Mouse (Mus musculus) brain, adult 2 months (tissue): ENCODE data around the gene Trim59.
A peak's percentile ranks its signal among the peaks of the same experiment; 100 is the strongest.

Experiments used
- DNase-seq: peaks from one replicate; pipeline ENCODE4 v3.0.0; 2011; ENCODE audit warnings: low read depth, low spot score

Gene Trim59

DNA sequence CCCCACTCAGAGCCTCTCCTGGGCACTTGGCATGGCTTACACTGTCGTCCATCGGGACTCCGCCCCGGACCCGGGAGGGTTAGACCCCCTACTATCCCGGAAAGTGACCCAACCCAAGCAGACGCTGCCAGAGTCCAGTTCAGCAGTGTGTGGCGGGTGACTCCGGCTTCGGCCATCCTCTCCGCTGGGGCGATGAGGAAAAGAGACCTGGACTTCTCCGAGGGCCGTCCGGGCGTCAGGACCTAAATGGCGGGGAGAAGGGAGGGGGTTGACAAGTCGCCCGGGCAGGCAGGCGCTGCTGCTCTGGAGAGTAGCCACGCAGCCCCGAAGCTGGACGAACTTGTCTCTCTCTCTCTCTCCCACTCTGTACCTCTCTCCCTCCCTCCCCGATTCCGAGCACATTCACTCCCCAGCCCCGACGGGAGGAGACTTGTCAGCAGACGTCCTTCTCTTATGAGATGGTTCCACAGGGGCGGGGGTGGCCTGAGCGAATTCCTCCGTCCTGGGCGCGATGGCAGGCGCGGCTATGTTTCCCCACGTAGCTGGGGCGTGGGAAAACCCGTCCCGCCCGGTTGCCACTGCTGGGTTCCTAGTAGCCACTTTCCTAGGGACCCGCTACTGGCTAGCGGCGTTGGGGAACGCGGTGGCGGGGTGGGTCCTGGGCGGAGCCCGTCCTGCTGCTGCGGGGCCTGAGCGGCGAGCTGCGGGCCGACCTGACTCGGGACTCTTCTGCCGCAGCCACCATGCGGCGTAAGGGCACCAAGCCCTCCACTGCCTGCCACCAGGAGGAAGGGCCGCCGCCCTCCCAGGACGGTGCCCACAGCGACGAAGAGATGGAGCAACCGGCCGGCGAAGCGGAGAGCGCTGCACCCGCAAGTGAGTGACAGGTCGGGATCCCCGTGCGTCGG lies 39.0 kb downstream of the Trim59 start:
- DNase-seq: peak; percentile 9

DNA sequence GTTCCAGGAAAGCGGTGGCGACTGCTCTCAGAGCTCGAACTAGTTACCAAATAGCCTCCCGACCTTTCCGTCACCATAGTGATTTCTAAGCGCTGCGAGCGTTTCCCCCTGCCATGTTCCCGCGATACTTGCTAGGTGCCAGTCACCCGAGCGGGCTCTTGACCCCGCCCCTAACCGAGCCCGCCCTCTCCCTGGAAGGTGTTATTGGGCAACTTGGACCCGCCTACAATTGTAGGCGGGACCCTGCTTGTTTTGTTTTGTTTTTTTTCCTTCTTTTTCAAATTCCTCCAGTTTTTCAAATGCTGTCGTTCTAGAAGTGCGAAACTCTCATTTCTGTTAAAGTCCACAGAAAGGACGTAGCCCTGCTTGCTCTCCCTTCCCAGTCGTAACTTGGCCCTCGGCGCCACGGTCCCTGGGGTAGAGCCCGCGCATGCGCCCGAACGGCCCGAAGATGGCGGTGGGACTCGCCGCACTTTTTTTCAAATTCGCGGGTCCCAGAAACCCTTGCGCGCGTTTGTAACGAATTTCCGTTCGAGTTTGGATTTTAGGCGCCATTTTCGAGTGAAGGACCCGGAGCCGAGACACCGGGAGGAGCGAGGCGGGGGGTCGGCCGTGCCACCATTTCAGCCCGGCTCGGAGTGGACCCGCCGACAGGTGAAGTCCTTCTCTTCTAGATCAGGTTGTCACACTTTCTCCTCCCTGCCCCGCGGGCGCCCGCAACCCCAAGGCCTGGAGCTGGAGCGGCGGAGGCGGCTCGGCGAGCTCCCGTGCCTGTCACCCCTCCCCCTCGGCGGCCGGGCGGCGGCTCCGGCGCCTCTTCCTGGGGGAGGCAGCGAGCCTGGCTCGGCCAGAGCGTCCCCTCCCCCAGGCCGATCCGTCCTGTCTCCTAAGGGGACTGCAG lies 39.9 kb downstream of the Trim59 start, which contains the start of the genes Ift80 and Smc4:
Gene Ift80 (minus strand): TSS at position 134 of the 901 bp plus-strand sequence.
Gene Smc4 (plus strand): TSS at position 302 of the 901 bp plus-strand sequence.
- DNase-seq: peak; percentile 99

DNA sequence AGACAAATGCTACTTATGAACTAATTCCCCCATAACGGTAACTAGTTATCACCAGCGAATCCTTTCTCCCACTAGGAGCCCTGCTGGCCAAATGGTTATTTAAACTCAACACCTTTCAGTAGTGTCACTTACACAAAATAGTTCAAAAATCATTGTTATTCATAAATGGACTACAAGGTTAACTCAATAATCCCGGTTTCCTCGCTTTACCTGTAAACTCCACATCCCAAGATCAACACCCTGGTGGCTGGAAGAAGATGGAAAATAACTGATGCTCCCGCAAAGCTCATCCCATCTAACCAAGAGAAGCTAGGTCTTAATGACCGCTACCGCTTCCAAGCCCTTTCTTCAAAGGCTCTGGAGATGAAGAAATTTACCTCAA lies 40.5 kb downstream of the Trim59 start:
- no peak for DNase-seq

DNA sequence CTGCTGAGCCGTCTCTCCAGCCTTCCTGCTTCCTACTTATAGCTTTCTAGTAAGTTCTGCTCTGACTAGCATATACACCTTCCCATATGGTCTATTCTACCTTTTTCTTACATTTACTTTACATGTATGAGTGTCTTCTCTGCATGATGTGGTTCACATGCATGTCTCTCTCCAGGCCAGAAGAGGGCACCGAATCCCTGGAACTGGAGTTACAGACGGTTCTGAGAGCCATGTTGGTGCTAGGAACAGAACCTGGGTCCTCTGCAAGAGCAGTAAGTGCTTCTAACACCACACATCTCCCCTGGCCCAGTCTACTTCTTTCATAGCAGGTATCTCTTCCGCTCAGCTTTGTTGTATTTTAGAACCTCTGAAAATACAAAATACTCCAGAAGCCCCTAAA lies 41.8 kb downstream of the Trim59 start:
- DNase-seq: no peak

DNA sequence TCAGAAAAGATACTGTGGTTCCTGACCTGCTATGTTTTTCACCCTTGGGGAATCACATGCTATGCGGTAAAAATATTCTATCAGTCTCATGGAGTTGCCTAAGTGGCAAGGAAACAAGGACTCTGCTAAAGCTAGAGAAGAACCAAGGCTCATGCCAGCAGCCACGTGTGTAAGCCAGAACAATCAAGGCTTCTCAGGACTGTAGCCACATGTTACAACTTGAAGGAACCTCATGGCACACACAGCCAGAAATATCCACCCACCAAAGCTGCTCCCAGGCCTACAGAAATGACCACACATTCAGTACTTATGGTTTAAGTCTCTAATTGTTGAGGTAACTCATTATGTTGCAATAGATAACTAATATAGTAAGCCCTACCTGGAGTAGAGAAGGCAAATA lies 58.0 kb downstream of the Trim59 start:
- DNase-seq: no peak
